Mouse (Mus musculus) layer of hippocampus, adult 2 months (tissue): ENCODE results near the gene F10. TPM values are rescaled to one million over a fixed set of nuclear protein-coding genes. Genes with fewer than 3 reads are reported as not detected.
A peak's percentile ranks its signal among the peaks of the same experiment; 100 is the strongest.

ENCODE experiments used
- DNase-seq, 2 experiments: peaks; one replicate each; pipeline ENCODE4 v3.0.0; 2022; ENCODE audit warnings: low spot score in 2 of 2
- H3K27ac ChIP-seq: fragments of 200-600 bp; 2 replicates; pipeline ENCODE4 v1.8.1; 2022
- H3K4me3 ChIP-seq: fragments of 200-600 bp; 2 replicates; pipeline ENCODE4 v1.8.1; 2022; ENCODE audit warnings: mild to moderate bottlenecking
- CTCF ChIP-seq: fragments of 200-600 bp; conservative IDR thresholded peaks from 2 replicates; pipeline ENCODE4 v1.8.1; 2022; ENCODE audit warnings: antibody characterized with exemption, mild to moderate bottlenecking, moderate library complexity
- long read RNA-seq, 2 experiments: library from polyadenylated mRNA; stranded (forward); transcript quantifications; one replicate each; pipeline ENCODE4 v2.0.0; 2021; ENCODE audit warnings: borderline mapping rate in 2 of 2
- total RNA-seq, 2 experiments: library from RNA; stranded (reverse); gene quantifications; 2 replicates each; pipeline ENCODE4 v1.2.3; 2021

Gene F10
- not detected for total RNA-seq
- long read RNA-seq, experiment 1: 0 reads
- long read RNA-seq, experiment 2: 0 reads

DNA sequence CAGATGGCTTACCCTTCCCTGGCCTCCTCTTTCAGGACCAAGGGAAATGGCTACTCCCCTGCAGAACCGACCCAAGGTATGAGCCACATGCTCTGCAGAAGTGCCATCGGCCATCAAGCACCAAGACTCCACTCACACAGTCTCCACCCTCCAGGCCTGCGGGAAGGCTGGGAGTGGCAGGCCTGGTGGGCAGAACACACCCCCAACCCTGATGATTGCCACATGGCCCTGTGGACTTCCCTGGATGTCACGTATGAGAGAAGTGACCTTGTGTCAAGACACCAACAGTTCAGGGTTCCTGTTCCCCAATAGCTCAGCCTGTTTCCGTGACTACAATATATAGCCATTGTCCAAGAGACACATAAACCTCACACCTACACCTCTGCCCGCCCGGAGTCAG is at the start of gene F10:
Gene F10, plus strand, starts transcription at position 294 of the 400 bp plus-strand sequence.
- Histone ChIP-seq H3K27ac (peak within 1 kb of the TSS; percentile 82), H3K4me3 (no peak within 1 kb of the TSS)
- TF ChIP-seq CTCF: no peak
- no peak for DNase-seq

DNA sequence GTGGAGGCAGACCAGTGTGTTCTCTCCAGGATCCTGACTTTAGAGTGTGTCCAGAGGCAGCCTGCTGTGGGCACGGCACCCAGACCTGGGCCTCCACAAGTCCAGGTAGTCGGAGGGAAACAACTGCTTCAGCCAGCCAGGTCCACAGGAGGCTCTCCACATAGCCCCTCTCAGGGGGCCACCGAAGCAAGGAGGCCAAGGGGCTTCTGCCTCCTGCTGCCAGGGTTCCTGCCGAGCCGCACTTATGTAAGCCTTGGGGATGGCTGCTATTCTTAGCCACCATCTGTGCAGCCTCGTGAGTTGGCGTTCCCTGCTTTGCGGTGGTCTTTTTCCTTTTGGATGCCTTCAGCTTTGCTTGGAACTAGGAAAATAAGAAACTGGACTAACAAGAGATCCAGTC is 49.5 kb upstream of the F10 start:
- peak overlapping the region; percentile 97 for H3K27ac ChIP-seq
- peak in 1 of 2 experiments; percentile 68 for DNase-seq
- TF ChIP-seq CTCF: no peak
- peak overlapping the region; percentile 68 for H3K4me3 ChIP-seq

DNA sequence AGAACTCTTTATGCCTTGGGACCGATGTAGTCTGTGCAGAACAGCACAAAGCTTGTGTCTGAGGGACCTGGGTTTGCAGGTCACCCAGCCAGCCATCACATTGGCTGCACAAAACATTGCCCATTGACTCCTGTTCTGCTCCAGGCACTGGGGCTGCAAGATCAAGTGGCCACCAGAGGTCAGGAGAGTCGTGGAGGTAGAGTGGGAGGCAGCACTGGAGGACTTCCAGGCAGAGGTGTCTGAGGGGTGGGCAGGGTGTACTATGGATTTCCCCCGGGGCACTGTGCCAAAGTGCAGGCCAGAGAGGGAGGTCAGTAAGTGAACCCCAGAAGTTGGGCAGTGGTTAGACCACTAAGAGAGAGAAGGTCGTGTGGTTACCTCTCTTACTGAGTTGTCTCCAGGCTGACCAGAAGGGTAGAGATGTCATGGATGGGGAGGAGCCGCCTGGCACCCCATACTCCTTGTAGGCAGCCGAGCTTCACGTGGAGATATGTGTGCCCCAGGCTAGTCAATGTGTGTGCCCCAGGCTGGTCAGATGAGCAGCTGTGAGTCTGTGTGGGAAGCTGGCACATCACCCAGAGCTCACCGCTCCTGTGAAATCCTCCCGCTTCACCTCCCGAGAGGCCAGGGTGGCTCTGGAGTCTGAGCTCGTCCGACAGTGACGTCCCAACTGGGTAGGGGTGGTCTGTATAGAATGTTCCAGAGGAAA is 48.2 kb upstream of the F10 start:
- Histone ChIP-seq H3K4me3 (peak overlapping the region; percentile 18; the same call in 1 of the 2 replicates), H3K27ac (peak overlapping the region; percentile 51)
- no peak for DNase-seq
- TF ChIP-seq CTCF: peak; percentile 43

DNA sequence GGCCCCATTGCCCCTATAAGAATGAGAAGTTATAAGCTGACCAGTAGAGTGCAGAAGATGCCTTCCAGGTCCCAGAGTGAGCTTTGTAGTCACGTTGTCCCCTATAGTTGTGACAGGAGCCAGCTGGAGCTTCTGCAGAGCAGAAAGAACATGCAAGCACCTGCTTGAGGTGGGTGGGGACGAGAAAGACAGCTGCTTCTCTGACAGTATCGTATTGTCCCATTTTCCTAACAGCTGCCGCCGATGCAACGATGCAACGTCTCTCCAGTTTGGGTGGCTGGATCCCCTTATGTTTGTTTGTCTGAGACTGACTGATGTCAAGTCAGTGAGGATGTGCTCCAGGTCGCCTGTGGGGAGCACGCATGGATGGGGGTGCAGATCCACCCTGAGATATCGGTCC is 45.7 kb upstream of the F10 start:
- TF ChIP-seq CTCF: no peak
- no peak for DNase-seq
- Histone ChIP-seq H3K27ac (0 out of 2 replicates have a peak overlapping the region, but pooled peaks have one; percentile 7), H3K4me3 (no peak overlapping the region)

DNA sequence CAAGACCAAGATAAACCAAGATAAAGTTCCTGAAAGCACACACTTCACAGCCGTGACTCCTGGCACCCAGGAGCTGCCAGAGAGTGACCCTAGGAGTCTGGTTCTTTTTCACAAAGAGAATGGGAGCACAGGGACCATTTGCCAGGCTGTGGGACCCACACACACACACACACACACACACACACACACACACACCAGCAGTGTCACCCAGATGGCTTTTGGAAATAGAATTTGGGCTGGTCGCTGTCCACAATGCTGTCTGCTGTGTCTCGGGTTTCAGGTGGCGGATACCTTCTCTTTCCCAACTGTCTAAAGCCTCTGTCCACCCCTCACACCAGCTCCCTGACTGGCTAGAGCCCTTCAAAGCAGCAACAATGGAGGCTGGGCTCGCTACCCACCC is 42.6 kb upstream of the F10 start:
- TF ChIP-seq CTCF: no peak
- Histone ChIP-seq H3K4me3 (no peak overlapping the region), H3K27ac (no peak overlapping the region)
- no peak for DNase-seq

DNA sequence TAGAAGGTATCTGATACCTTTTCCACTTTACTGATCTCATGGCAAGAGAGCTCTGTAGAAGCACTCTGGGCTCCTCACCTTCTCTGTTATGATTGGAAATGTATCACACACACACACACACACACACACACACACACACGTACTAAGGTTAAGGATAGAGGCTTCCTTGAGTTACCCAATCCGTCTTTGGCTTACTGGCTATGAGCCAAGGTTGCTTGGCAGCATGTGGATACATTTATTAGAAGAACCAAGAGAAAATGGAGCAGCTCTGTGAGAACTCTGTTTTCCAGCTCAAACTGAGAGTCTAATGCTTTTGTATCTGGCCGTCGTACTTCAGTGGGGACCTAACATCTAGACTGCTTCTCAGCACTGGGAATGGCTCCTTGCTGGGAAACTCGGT is 41.6 kb upstream of the F10 start:
- DNase-seq: no peak
- no peak for TF ChIP-seq CTCF
- Histone ChIP-seq H3K4me3 (no peak overlapping the region), H3K27ac (0 out of 2 replicates have a peak overlapping the region, but pooled peaks have one; percentile 39)

DNA sequence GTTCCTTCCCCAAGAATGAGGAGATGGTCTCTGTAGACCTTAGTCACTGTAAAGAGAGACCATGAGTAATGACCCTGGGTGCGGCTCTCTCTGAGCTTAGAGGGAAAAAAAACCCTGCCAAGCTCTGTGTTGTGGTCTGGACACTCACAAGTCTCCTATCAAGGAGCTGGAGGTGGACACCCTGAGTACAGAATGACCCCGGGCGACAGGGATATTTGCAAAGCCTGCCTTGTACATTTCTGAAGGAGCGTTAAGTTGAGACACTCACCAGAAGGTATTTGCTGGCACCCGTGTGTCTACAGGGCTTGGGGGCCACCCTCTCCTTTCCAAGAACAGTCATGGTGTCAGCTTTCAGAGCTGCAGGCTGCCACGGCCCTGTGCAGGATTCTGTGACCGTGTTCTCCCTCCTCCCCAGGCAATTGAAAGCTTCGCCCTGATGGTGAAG is 40.3 kb upstream of the F10 start:
- no peak overlapping the region for H3K4me3 ChIP-seq
- no peak for DNase-seq
- no peak overlapping the region for H3K27ac ChIP-seq
- no peak for TF ChIP-seq CTCF

DNA sequence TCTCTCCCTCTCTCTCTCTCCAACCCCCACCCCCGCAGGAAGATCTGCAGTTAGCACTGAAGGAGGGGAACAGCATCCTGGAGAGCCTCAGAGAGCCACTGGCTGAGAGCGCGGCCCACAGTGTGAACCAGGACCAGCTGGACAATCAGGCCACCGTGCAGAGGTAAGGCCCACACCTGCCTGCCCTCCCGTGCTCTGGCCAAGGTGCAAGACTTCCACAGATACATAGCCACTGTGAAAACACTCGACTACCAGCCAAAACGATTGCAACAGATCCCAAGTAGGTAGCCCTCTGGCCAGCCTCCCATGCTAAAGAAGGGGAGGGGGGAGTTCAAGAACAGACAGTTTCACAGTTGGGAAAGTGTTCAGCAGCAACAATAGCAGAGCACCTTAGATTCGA is 38.8 kb upstream of the F10 start:
- no peak overlapping the region for H3K27ac ChIP-seq
- H3K4me3 ChIP-seq: no peak overlapping the region
- no peak for TF ChIP-seq CTCF
- no peak for DNase-seq

DNA sequence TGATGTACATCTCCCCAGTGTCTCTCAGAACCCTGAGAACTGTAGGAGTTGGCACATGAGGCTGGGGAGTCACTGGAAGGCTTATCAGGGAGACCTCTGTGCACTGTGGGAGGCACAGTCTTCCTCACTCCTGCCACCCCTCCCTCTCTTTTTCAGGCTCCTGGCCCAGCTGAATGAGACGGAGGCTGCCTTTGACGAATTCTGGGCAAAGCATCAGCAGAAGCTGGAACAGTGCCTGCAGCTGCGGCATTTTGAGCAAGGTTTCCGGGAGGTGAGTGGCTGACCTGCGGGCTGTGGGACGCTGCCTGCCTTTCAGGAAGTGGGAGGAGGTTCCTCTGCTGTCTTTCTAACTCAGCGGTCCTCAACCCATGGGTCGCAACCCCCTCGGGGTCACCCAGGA is 37.3 kb upstream of the F10 start:
- DNase-seq: peak in 1 of 2 experiments; percentile 53
- no peak overlapping the region for H3K27ac ChIP-seq
- no peak for TF ChIP-seq CTCF
- no peak overlapping the region for H3K4me3 ChIP-seq

DNA sequence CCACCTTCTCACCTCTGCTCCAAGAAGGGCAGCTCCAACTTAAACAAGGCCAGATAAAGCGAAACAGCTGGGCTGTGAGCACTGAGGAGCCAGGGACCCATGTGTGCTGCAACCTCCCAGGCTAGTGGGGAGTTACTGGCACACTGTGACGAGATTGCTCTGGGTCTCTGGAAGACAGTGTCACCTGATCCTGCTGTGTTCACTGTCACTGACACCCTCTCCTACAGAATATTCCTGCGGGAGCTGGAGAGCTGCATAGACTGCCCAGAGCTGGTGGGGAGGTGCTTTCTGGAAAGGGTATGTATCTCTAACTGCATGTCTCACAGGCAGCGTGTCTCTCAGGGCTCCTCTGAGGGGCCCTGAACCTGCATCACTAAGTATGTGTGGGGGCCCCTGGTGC is 29.6 kb upstream of the F10 start:
- H3K27ac ChIP-seq: no peak overlapping the region
- no peak for TF ChIP-seq CTCF
- DNase-seq: no peak
- no peak overlapping the region for H3K4me3 ChIP-seq

DNA sequence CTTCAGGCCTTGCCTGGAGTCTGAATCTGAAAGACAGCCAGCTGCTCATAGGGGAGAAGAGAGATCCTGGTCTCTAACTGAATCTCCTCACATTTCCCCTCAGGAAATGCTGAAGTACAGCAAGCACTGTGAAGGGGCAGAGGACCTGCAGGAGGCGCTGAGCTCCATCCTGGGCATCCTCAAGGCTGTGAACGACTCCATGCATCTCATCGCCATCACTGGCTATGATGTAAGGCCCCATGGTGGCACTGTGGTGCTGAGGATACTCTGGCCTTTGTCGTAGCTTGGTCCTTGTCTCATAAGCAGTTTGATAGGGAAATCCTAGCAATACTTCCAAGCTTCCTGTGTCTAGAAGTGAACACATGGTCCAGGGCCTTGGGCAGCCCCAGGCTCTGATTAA is 26.8 kb upstream of the F10 start:
- peak; percentile 19; the same call in 1 of the 2 replicates for TF ChIP-seq CTCF
- H3K27ac ChIP-seq: no peak overlapping the region
- no peak overlapping the region for H3K4me3 ChIP-seq
- no peak for DNase-seq

DNA sequence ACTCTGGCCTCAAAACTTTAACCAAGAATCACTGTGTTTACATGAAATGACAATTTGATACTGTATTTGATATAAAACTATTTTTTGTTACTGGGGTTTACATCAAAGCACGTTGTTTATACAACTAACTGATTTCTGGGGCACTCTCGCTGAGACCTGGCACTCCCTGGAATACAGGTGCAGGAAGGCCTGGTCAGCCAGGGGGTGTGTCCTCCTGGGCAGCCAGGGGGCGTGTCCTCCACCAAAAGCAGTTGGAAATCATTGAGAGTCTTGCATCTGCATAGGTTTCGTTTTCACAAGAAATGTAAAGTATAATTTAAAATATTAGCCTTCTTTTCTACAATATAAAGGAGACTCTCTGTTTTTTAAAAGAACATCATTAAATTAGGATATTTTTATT is 17.5 kb upstream of the F10 start:
- Histone ChIP-seq H3K27ac (no peak overlapping the region), H3K4me3 (no peak overlapping the region)
- DNase-seq: no peak
- TF ChIP-seq CTCF: peak; percentile 15; the same call in 1 of the 2 replicates

DNA sequence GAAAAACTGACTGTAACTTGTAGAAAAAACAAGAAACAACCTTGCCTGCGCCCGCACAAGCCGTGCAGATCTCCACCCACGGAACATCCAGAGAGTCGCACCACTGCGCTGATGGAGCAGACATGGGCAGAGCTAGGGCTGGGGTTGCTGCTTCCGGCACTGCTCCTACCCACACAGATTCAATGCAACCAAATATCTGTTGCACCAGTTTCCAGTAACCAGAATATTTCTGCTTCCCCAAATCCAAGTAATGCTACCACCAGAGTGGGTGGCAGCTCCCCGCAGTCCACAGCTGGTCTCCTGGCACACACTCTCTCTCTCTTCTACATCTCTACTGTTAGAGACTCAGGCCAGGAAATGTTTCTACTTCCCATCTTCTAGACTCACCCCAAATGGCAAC is 15.3 kb upstream of the F10 start:
- H3K4me3 ChIP-seq: no peak overlapping the region
- DNase-seq: peak; percentile 19 to 45
- TF ChIP-seq CTCF: no peak
- H3K27ac ChIP-seq: peak overlapping the region; percentile 53
